Mouse (Mus musculus): ENCODE results near the gene Brk1.
A peak's percentile ranks its signal among the peaks of the same experiment; 100 is the strongest.

Gene Brk1

GRCm38 (mm10) chr6:113623941-113624751, 19.6 kb downstream of the Brk1 start, which contains the start of gene Vhl:
Gene Vhl (plus strand): TSS chr6:113623959.
- DNase-seq (ENCODE audit: low spot score): peak; percentile 91

GRCm38 (mm10) chr6:113624989-113625770, 20.6 kb downstream of the Brk1 start:
- DNase-seq (ENCODE audit: low spot score): no peak

GRCm38 (mm10) chr6:113630322-113630721, 25.8 kb downstream of the Brk1 start:
- no peak for DNase-seq (ENCODE audit: low spot score)

GRCm38 (mm10) chr6:113632863-113633262, 28.3 kb downstream of the Brk1 start:
- no peak for DNase-seq (ENCODE audit: low spot score)

- DNase-seq (ENCODE audit: low spot score): peak; percentile 96
These were observed 33.9 kb downstream of the Brk1 start, which contains the start of gene Irak2 for GRCm38 (mm10) chr6:113638302-113639040. Gene Irak2 (plus strand): TSS chr6:113638467.

GRCm38 (mm10) chr6:113639201-113639600, 34.6 kb downstream of the Brk1 start:
- DNase-seq (ENCODE audit: low spot score): no peak

GRCm38 (mm10) chr6:113642605-113643004, 38.0 kb downstream of the Brk1 start:
- DNase-seq (ENCODE audit: low spot score): no peak

- no peak for DNase-seq (ENCODE audit: low spot score)
These were observed 38.4 kb downstream of the Brk1 start for GRCm38 (mm10) chr6:113643021-113643420.

- no peak for DNase-seq (ENCODE audit: low spot score)
These were observed 39.4 kb downstream of the Brk1 start for GRCm38 (mm10) chr6:113643967-113644366.

- DNase-seq (ENCODE audit: low spot score): peak; percentile 8
These were observed 40.2 kb downstream of the Brk1 start for GRCm38 (mm10) chr6:113644808-113645207.

- DNase-seq (ENCODE audit: low spot score): no peak
These were observed 45.0 kb downstream of the Brk1 start for GRCm38 (mm10) chr6:113649346-113650196.

GRCm38 (mm10) chr6:113650197-113650640, 45.6 kb downstream of the Brk1 start:
- DNase-seq (ENCODE audit: low spot score): no peak

- DNase-seq (ENCODE audit: low spot score): no peak
These were observed 47.1 kb downstream of the Brk1 start for GRCm38 (mm10) chr6:113651626-113652025.

GRCm38 (mm10) chr6:113653551-113653950, 49.0 kb downstream of the Brk1 start:
- DNase-seq (ENCODE audit: low spot score): no peak

GRCm38 (mm10) chr6:113654102-113654501, 49.5 kb downstream of the Brk1 start:
- DNase-seq (ENCODE audit: low spot score): no peak

- DNase-seq (ENCODE audit: low spot score): no peak
These were observed 50.3 kb downstream of the Brk1 start for GRCm38 (mm10) chr6:113654753-113655397.

- no peak for DNase-seq (ENCODE audit: low spot score)
These were observed 50.9 kb downstream of the Brk1 start for GRCm38 (mm10) chr6:113655475-113655874.

GRCm38 (mm10) chr6:113656847-113657246, 52.3 kb downstream of the Brk1 start:
- no peak for DNase-seq (ENCODE audit: low spot score)

- no peak for DNase-seq (ENCODE audit: low spot score)
These were observed 53.7 kb downstream of the Brk1 start for GRCm38 (mm10) chr6:113658226-113658625.

- DNase-seq (ENCODE audit: low spot score): no peak
These were observed 55.3 kb downstream of the Brk1 start for GRCm38 (mm10) chr6:113659648-113660491.

Measured in embryo, embryonic 10.5 days (tissue).